Mouse (Mus musculus) hindbrain, embryonic 15.5 days (tissue): ENCODE results near the gene Nod1. TPM values are rescaled to one million over a fixed set of nuclear protein-coding genes. Genes with fewer than 3 reads are reported as not detected.

ENCODE experiments used
- ATAC-seq: fragments of 200-750 bp; cut with Nextera tagmentation; 2 replicates; pipeline ENCODE4 v1.8.0; 2017; ENCODE audit warnings: low read depth, moderate number of reproducible peaks, moderate TSS enrichment; ENCODE audit not compliant: low FRiP score
- H3K27ac ChIP-seq: fragments of 300-500 bp; sonication (generic); replicated peaks from 2 replicates; pipeline ENCODE4 v1.5.1; 2015; ENCODE audit warnings: mild to moderate bottlenecking, inconsistent platforms
- H3K27me3 ChIP-seq: fragments of 300-500 bp; sonication (generic); 2 replicates; pipeline ENCODE4 v1.6.1; 2015; ENCODE audit warnings: control low read depth, inconsistent platforms
- H3K36me3 ChIP-seq: fragments of 300-500 bp; sonication (generic); 2 replicates; pipeline ENCODE4 v1.6.1; 2015; ENCODE audit warnings: control low read depth, inconsistent platforms
- H3K4me1 ChIP-seq: fragments of 300-500 bp; sonication (generic); replicated peaks from 2 replicates; pipeline ENCODE4 v1.6.1; 2015; ENCODE audit warnings: control low read depth, inconsistent platforms
- H3K4me2 ChIP-seq: fragments of 300-500 bp; sonication (generic); 2 replicates; pipeline ENCODE4 v1.6.1; 2015; ENCODE audit warnings: moderate library complexity, mild to moderate bottlenecking, inconsistent platforms
- H3K4me3 ChIP-seq: fragments of 300-500 bp; sonication (generic); 2 replicates; pipeline ENCODE4 v1.5.1; 2015; ENCODE audit warnings: mild to moderate bottlenecking, inconsistent platforms
- H3K9ac ChIP-seq: fragments of 300-500 bp; sonication (generic); 2 replicates; pipeline ENCODE4 v1.6.1; 2015; ENCODE audit warnings: inconsistent platforms
- H3K9me3 ChIP-seq: fragments of 300-500 bp; sonication (generic); 2 replicates; pipeline ENCODE4 v1.6.1; 2016; ENCODE audit warnings: control low read depth, inconsistent platforms
- WGBS: fragments of 180-500 bp; shearing (Covaris S2); methylation state at CpG from one replicate; pipeline ENCODE4 v1.1.7; 2015; 5-methylcytosine and 5-hydroxymethylcytosine counted together
- polyA plus RNA-seq: library from polyadenylated mRNA; unstranded; fragments of >200 nt; fragmentation: Nextera tagmentation; extraction: Ambion mirVana; gene quantifications from 2 replicates; pipeline ENCODE4 v1.2.1, GENCODE M21; 2015

The Nod1 gene
- polyA plus RNA-seq, 1 experiment from 2014 or later = 3.9 TPM

GRCm38 (mm10) chr6:55003559-55003958 lies 31.1 kb upstream of the Nod1 start:
- no peak overlapping the region for H3K9ac ChIP-seq
- no peak overlapping the region for H3K27ac ChIP-seq
- no peak overlapping the region for H3K4me3 ChIP-seq
- no peaks in the 10 kb centered on the region for H3K4me1 ChIP-seq
- no peaks in the 10 kb centered on the region for H3K9me3 ChIP-seq
- 83% methylated on average over 4 of the region's 4 CpGs for WGBS
- ATAC-seq = no peak
- H3K4me2 ChIP-seq = no peak overlapping the region
- no peaks in the 10 kb centered on the region for H3K27me3 ChIP-seq
- no peaks in the 10 kb centered on the region for H3K36me3 ChIP-seq

- no peaks in the 10 kb centered on the region for H3K9me3 ChIP-seq
- no peak overlapping the region for H3K4me2 ChIP-seq
- H3K4me1 ChIP-seq = no peaks in the 10 kb centered on the region
- WGBS = 82% methylated on average over 4 of the region's 4 CpGs
- H3K9ac ChIP-seq = no peak overlapping the region
- ATAC-seq = no peak
- no peaks in the 10 kb centered on the region for H3K36me3 ChIP-seq
- H3K27me3 ChIP-seq = no peaks in the 10 kb centered on the region
- no peak overlapping the region for H3K4me3 ChIP-seq
- H3K27ac ChIP-seq = no peak overlapping the region
Measured at GRCm38 (mm10) chr6:55002438-55002837, 30.0 kb upstream of the Nod1 start.

- Histone ChIP-seq H3K27ac (no peak overlapping the region), H3K4me2 (no peak overlapping the region), H3K4me3 (no peak overlapping the region), H3K4me1 (no peaks in the 10 kb centered on the region), H3K27me3 (no peaks in the 10 kb centered on the region), H3K9me3 (no peaks in the 10 kb centered on the region), H3K36me3 (no peaks in the 10 kb centered on the region), H3K9ac (no peak overlapping the region)
- ATAC-seq = no peak
- 89% methylated on average over 4 of the region's 4 CpGs for WGBS
Measured at GRCm38 (mm10) chr6:55001320-55001719, 28.9 kb upstream of the Nod1 start.

GRCm38 (mm10) chr6:54997726-54998125 lies 25.3 kb upstream of the Nod1 start:
- no peaks in the 10 kb centered on the region for H3K27me3 ChIP-seq
- no peak for ATAC-seq
- H3K4me1 ChIP-seq = 0 out of 2 replicates have a peak, but pooled peaks cover 3% of the 10 kb centered on the region
- no peaks in the 10 kb centered on the region for H3K9me3 ChIP-seq
- H3K27ac ChIP-seq = no peak overlapping the region
- no peak overlapping the region for H3K4me2 ChIP-seq
- no peaks in the 10 kb centered on the region for H3K36me3 ChIP-seq
- no peak overlapping the region for H3K4me3 ChIP-seq
- H3K9ac ChIP-seq = no peak overlapping the region
- WGBS = 87% methylated on average over 6 of the region's 6 CpGs

GRCm38 (mm10) chr6:54996361-54996760 lies 23.9 kb upstream of the Nod1 start:
- H3K9me3 ChIP-seq = no peaks in the 10 kb centered on the region
- no peak for ATAC-seq
- 97% methylated on average over 3 of the region's 3 CpGs for WGBS
- no peak overlapping the region for H3K4me3 ChIP-seq
- H3K9ac ChIP-seq = no peak overlapping the region
- H3K4me1 ChIP-seq = peaks cover 12% of the 10 kb centered on the region
- H3K4me2 ChIP-seq = no peak overlapping the region
- no peak overlapping the region for H3K27ac ChIP-seq
- H3K36me3 ChIP-seq = no peaks in the 10 kb centered on the region
- no peaks in the 10 kb centered on the region for H3K27me3 ChIP-seq

- Histone ChIP-seq H3K27ac (peak within 1 kb of the TSS; percentile 56), H3K4me2 (peak within 1 kb of the TSS; percentile 81), H3K9me3 (no peaks in the 10 kb centered on the region), H3K4me3 (peak within 1 kb of the TSS; percentile 55), H3K27me3 (no peaks in the 10 kb centered on the region), H3K4me1 (peaks cover 12% of the 10 kb centered on the region), H3K9ac (peak within 1 kb of the TSS; percentile 60), H3K36me3 (no peaks in the 10 kb centered on the region)
- ATAC-seq = peak; percentile 100
- WGBS = under 1% methylated on average over 40 of the region's 41 CpGs
Measured at GRCm38 (mm10) chr6:54992734-54993260, 20.4 kb upstream of the Nod1 start, which contains the start of gene Ggct. TSS of gene Ggct (minus strand) at chr6:54992950.

GRCm38 (mm10) chr6:54992141-54992540 lies 19.7 kb upstream of the Nod1 start:
- Histone ChIP-seq H3K9me3 (no peaks in the 10 kb centered on the region), H3K27me3 (no peaks in the 10 kb centered on the region), H3K9ac (peak overlapping the region; percentile 60), H3K36me3 (no peaks in the 10 kb centered on the region), H3K4me3 (peak overlapping the region; percentile 55), H3K4me1 (peaks cover 12% of the 10 kb centered on the region), H3K27ac (peak overlapping the region; percentile 56), H3K4me2 (peak overlapping the region; percentile 81)
- no peak for ATAC-seq
- WGBS = 2% methylated on average over 7 of the region's 7 CpGs

- Histone ChIP-seq H3K36me3 (no peaks in the 10 kb centered on the region), H3K4me2 (no peak overlapping the region), H3K4me3 (no peak overlapping the region), H3K4me1 (peaks cover 12% of the 10 kb centered on the region), H3K9ac (no peak overlapping the region), H3K27me3 (no peaks in the 10 kb centered on the region), H3K27ac (no peak overlapping the region), H3K9me3 (no peaks in the 10 kb centered on the region)
- 86% methylated on average over 2 of the region's 2 CpGs for WGBS
- no peak for ATAC-seq
Measured at GRCm38 (mm10) chr6:54991189-54991588, 18.8 kb upstream of the Nod1 start.

- H3K4me1 ChIP-seq = peaks cover 9% of the 10 kb centered on the region
- no peak overlapping the region for H3K4me2 ChIP-seq
- no peaks in the 10 kb centered on the region for H3K9me3 ChIP-seq
- no peak overlapping the region for H3K4me3 ChIP-seq
- H3K27ac ChIP-seq = no peak overlapping the region
- H3K27me3 ChIP-seq = no peaks in the 10 kb centered on the region
- H3K36me3 ChIP-seq = no peaks in the 10 kb centered on the region
- ATAC-seq = no peak
- no peak overlapping the region for H3K9ac ChIP-seq
- WGBS = 92% methylated on average over 6 of the region's 6 CpGs
Measured at GRCm38 (mm10) chr6:54988141-54988540, 15.7 kb upstream of the Nod1 start.

- H3K27me3 ChIP-seq = no peaks in the 10 kb centered on the region
- H3K27ac ChIP-seq = no peak overlapping the region
- H3K4me3 ChIP-seq = no peak overlapping the region
- ATAC-seq = no peak
- no peaks in the 10 kb centered on the region for H3K36me3 ChIP-seq
- no peak overlapping the region for H3K9ac ChIP-seq
- WGBS = 93% methylated on average over 8 of the region's 8 CpGs
- no peaks in the 10 kb centered on the region for H3K4me1 ChIP-seq
- no peaks in the 10 kb centered on the region for H3K9me3 ChIP-seq
- no peak overlapping the region for H3K4me2 ChIP-seq
Measured at GRCm38 (mm10) chr6:54984096-54984495, 11.7 kb upstream of the Nod1 start.

GRCm38 (mm10) chr6:54983526-54984050 lies 11.2 kb upstream of the Nod1 start:
- Histone ChIP-seq H3K36me3 (no peaks in the 10 kb centered on the region), H3K9me3 (no peaks in the 10 kb centered on the region), H3K9ac (no peak overlapping the region), H3K4me3 (no peak overlapping the region), H3K4me2 (no peak overlapping the region), H3K27me3 (no peaks in the 10 kb centered on the region), H3K27ac (no peak overlapping the region), H3K4me1 (no peaks in the 10 kb centered on the region)
- ATAC-seq = no peak
- WGBS = 95% methylated on average over 4 of the region's 4 CpGs

- H3K4me1 ChIP-seq = no peaks in the 10 kb centered on the region
- no peak for ATAC-seq
- no peak overlapping the region for H3K27ac ChIP-seq
- H3K27me3 ChIP-seq = 0 out of 2 replicates have a peak, but pooled peaks cover 2% of the 10 kb centered on the region
- no peaks in the 10 kb centered on the region for H3K36me3 ChIP-seq
- no peak overlapping the region for H3K4me2 ChIP-seq
- H3K9me3 ChIP-seq = no peaks in the 10 kb centered on the region
- H3K4me3 ChIP-seq = no peak overlapping the region
- 98% methylated on average over 6 of the region's 6 CpGs for WGBS
- no peak overlapping the region for H3K9ac ChIP-seq
Measured at GRCm38 (mm10) chr6:54979426-54979825, 7.0 kb upstream of the Nod1 start.

GRCm38 (mm10) chr6:54975616-54976015 lies 3.2 kb upstream of the Nod1 start:
- Histone ChIP-seq H3K9me3 (no peaks in the 10 kb centered on the region), H3K27me3 (peaks cover 17% of the 10 kb centered on the region), H3K4me3 (no peak overlapping the region), H3K9ac (no peak overlapping the region), H3K36me3 (no peaks in the 10 kb centered on the region), H3K4me2 (no peak overlapping the region), H3K4me1 (peaks cover 13% of the 10 kb centered on the region), H3K27ac (no peak overlapping the region)
- 61% methylated on average over 1 of the region's 1 CpGs for WGBS
- ATAC-seq = no peak
